Mouse (Mus musculus): ENCODE measurements around the gene Meis2. TPM values are rescaled to one million over a fixed set of nuclear protein-coding genes. Genes with fewer than 3 reads are reported as not detected.

Meis2 gene
- polyA plus RNA-seq, 1 experiment: 209 TPM

DNA sequence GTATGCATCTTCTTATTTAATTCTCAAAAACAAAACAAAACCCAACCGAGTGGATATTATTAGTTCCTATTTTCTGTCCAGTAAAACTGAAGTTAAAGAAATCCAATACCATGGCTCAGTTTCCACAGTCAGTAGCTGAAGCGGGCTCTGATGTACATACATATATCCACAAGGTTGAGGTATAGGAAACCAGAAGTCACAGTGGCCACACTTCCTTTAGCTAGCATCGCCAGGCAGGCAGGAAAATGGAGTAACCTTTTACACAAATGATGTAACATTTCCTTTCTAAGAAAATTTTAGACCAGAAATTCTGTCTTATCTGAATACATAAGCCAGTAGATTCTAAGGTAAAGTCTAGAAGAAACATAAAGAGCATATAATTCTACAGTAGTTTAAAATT lies 175.6 kb downstream of the Meis2 start:
- DNase-seq (ENCODE audit: low read depth): no peak
- TF ChIP-seq POLR2A (IDR thresholded peaks at IDR 0.05; ENCODE audit: borderline replicate concordance, extremely low read depth, insufficient read depth, insufficient read length, poor library complexity, severe bottlenecking) (no peak), CTCF (IDR thresholded peaks at IDR 0.05; ENCODE audit: borderline replicate concordance, extremely low read depth, insufficient read depth, insufficient read length) (no peak)

DNA sequence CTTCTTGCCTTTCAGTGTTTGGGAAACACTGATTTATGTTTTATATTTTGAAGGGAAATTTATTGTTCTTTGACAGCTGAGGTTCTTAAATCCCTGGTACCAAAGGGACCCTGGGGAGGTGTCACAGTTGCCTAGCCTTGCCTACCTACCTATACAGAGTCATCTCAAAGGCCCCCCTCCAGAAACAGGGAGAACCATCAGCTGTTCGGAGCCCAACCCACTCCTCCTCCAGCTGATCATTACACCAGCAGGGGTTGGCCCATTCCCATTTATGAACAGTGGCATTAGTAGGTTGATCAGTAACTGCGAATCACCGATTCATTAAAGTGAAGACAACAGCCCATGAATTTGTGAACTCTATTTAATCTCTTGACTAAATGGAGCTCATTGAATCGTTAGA lies 176.4 kb downstream of the Meis2 start:
- TF ChIP-seq CTCF (IDR thresholded peaks at IDR 0.05; ENCODE audit: borderline replicate concordance, extremely low read depth, insufficient read depth, insufficient read length) (no peak), POLR2A (IDR thresholded peaks at IDR 0.05; ENCODE audit: borderline replicate concordance, extremely low read depth, insufficient read depth, insufficient read length, poor library complexity, severe bottlenecking) (no peak)
- no peak for DNase-seq (ENCODE audit: low read depth)

DNA sequence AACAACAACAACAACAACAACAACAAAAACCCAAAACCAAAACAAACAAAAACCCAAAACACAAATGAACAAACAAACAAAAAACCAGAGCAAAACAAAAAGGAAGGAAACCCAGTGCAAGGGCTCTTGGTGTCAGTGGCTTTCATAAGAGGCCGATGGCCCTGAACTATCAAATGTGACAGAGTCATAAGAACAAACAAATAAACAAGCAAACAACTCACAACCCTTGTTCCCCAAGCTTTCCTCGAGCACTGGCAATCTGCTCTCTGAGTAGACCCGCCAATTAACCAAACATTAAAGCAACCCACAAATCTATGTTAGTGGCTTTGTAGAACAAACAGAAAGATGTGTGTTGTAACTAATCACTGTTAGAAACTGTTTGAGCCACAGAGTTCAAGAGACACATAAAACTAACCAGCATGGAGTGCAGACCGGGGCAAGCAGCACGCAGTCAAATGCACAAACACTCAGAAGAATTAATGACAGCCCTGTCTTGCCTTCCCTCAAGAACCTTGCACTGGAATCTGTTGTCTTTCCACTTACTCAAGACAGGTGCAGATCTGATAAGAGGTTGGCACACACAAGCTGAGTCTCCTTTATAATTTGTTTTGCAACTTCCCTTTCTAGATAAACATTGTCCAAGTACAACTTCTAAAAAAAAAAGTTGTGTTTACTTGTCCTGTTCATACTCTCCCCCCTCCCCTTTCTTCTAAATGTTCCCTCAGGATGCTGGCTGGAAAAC lies 177.1 kb downstream of the Meis2 start:
- TF ChIP-seq POLR2A (IDR thresholded peaks at IDR 0.05; ENCODE audit: borderline replicate concordance, extremely low read depth, insufficient read depth, insufficient read length, poor library complexity, severe bottlenecking) (no peak), CTCF (IDR thresholded peaks at IDR 0.05; ENCODE audit: borderline replicate concordance, extremely low read depth, insufficient read depth, insufficient read length) (no peak)

DNA sequence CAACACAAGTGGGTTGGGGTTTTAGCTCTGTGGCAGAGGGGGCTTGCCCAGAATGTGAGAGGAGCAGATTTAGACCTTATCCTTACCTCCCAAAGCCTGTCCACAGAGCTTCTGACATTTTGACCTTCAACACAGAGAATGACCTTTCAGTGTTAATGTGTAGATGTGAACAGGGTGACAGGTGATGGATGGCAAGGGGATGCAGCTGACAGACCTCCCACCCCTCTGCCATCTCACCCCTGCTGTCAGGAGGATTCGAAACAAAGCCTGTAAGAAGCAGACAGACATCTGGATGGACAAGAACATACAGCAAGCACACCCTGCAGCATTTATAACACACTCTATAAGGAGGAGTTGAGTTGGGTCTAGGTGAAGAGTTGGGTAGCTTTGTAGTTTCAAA lies 178.0 kb downstream of the Meis2 start:
- TF ChIP-seq POLR2A (IDR thresholded peaks at IDR 0.05; ENCODE audit: borderline replicate concordance, extremely low read depth, insufficient read depth, insufficient read length, poor library complexity, severe bottlenecking) (no peak), CTCF (IDR thresholded peaks at IDR 0.05; ENCODE audit: borderline replicate concordance, extremely low read depth, insufficient read depth, insufficient read length) (no peak)
- DNase-seq (ENCODE audit: low read depth): no peak

More for the DNA sequence above, 177.1 kb downstream of the Meis2 start:
- DNase-seq (ENCODE audit: low read depth): no peak

DNA sequence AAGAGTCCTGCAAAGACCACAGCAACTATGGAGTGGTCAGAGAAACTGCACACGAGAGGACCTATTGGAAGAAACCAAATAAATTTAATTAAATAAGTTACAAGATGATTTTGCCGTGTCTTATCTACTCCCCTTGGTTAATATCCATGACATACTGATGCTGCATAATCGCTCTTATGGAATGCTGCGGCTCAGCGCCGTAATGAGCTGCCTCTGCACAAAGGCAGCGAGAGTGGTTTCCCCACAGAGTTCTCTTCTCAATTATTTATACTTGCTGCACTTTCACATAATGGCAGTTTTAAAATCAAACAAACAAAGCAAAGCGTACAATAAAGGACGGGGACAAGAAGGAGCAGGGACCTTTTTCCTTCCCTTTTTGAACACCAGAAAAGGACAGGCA lies 181.5 kb downstream of the Meis2 start:
- peak; percentile 80 for DNase-seq (ENCODE audit: low read depth)
- no peak for TF ChIP-seq POLR2A (IDR thresholded peaks at IDR 0.05; ENCODE audit: borderline replicate concordance, extremely low read depth, insufficient read depth, insufficient read length, poor library complexity, severe bottlenecking)
- no peak for TF ChIP-seq CTCF (IDR thresholded peaks at IDR 0.05; ENCODE audit: borderline replicate concordance, extremely low read depth, insufficient read depth, insufficient read length)

DNA sequence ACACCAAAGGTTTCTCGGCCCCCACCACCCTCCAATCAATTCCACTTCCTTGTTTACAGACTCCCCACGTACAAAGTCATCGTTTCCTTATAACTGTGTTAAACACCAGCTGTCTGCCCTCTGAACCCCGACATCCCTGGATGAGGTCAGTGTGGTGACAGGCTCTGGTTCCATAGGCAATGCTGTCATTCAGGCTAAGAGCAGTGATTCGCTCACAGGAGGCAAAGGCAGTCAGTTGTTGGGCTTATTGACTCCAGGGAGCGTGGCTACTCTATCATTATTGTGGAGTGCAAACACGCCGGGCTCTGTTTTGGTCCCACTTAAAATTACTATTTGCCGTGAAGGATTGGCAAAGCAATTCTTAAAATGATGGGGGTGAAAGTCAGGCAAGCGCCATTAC lies 182.1 kb downstream of the Meis2 start:
- no peak for TF ChIP-seq POLR2A (IDR thresholded peaks at IDR 0.05; ENCODE audit: borderline replicate concordance, extremely low read depth, insufficient read depth, insufficient read length, poor library complexity, severe bottlenecking)
- DNase-seq (ENCODE audit: low read depth): peak; percentile 46

DNA sequence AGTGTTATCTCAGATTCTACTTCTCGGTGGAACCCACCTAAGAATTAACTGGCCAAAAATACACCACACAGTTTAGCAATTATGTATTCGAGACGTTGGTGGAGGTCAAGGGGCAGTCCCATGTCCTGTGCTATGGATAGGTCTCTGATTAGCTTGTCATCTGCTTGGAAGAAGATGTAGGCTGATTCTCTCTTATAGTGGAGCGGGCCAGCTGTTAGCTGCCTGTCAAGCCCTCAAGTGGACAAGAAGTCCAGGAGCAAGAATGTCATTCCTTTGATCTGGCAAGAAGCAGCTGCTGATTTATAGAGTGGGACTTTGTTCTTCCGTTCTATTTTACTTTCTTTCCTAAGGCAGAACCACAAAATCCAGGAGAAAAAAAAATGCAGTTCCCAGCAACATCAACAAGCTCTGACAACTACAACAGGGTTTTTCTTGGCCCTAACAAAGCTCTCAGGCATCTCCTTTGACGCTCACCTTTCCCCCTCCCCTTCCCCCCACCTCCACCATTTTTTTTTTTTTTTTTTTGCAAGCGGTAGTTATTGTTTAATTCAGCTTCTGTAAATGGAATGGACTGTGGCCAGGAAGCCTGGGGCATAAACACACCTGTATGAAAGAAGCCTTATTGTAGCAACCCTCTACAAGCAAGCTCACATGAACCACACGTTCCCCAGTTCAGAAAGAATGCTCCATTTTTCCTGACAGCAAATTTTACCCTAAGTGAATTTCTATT lies 189.7 kb downstream of the Meis2 start:
- DNase-seq (ENCODE audit: low read depth): no peak
- TF ChIP-seq POLR2A (IDR thresholded peaks at IDR 0.05; ENCODE audit: borderline replicate concordance, extremely low read depth, insufficient read depth, insufficient read length, poor library complexity, severe bottlenecking) (no peak), CTCF (IDR thresholded peaks at IDR 0.05; ENCODE audit: borderline replicate concordance, extremely low read depth, insufficient read depth, insufficient read length) (no peak)

DNA sequence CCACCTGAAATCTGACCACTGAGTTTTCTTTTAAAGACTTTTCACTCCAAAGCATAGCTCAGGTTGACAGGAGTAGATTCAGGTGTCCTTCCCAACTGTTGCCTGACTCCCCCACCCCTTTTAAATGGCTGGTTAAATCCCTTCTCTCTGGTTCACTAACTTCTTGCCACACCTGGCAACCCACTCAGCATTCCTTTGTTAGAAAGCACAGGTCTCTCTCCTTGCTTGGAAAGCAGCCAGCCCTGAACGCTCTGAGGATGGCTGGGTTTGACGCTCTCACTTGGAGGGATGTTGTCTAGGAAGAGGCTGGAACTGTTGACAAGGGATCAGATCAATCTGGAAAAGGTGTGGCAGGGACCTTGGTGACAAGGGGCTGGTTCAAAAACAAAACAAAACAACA lies 192.8 kb downstream of the Meis2 start:
- TF ChIP-seq POLR2A (IDR thresholded peaks at IDR 0.05; ENCODE audit: borderline replicate concordance, extremely low read depth, insufficient read depth, insufficient read length, poor library complexity, severe bottlenecking): no peak
- no peak for TF ChIP-seq CTCF (IDR thresholded peaks at IDR 0.05; ENCODE audit: borderline replicate concordance, extremely low read depth, insufficient read depth, insufficient read length)

DNA sequence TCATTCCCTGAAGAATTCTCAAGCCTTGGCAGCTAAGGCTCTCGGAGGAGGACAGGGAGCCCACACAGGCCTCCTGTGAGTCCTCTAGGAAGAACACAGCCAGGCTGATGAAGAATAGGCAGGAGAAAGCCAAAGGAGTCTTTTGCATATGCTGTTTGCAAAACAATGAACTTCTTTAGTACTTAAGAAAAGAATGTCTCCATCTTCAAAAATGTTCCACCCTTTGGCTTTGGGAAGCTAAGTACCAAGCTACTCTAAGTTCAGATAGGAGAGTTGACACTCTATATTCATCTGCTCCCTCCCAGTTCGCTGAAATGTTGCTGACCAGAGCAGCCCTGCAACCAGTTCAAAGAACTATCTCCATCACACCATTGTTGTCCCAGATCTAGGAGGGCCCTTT lies 195.7 kb downstream of the Meis2 start:
- no peak for TF ChIP-seq POLR2A (IDR thresholded peaks at IDR 0.05; ENCODE audit: borderline replicate concordance, extremely low read depth, insufficient read depth, insufficient read length, poor library complexity, severe bottlenecking)
- TF ChIP-seq CTCF (IDR thresholded peaks at IDR 0.05; ENCODE audit: borderline replicate concordance, extremely low read depth, insufficient read depth, insufficient read length): no peak
- DNase-seq (ENCODE audit: low read depth): no peak

More for the DNA sequence above, 192.8 kb downstream of the Meis2 start:
- DNase-seq (ENCODE audit: low read depth): no peak

DNA sequence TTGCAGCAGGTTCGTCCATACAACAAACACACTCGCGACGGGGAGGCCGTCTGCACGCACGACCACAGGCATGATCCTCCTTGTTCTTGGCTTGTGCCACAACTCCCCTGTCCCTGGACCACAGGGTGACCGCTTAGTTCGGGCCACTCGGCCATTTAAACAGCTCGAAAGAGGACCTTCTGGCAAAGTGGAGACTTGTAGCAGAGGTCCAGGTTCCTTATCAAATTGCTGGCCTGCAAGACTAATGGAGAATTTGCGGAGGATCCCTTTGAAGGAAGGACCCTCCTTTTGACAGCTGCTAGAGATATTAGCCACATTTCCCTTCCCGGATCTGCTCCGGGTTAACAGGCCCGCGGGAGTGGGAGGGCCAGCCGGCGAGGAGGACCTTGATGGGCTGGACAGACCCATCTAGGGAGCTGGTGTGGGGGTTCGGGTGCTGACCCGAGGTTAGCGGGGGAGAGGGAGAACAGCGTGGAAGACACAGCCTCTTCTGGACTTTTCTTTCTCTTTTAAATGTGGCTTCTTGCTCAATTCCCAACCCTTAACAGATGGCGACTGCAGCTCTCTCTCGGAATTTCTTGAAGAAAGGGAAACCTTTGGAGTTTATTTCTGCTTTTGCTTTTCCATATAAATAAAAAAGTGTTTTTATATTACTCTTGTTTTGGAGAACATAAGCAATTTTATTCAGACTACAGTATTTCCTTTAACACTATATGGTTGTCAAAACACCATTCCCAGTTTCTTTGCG lies 204.9 kb downstream of the Meis2 start:
- TF ChIP-seq POLR2A (IDR thresholded peaks at IDR 0.05; ENCODE audit: borderline replicate concordance, extremely low read depth, insufficient read depth, insufficient read length, poor library complexity, severe bottlenecking) (no peak), CTCF (IDR thresholded peaks at IDR 0.05; ENCODE audit: borderline replicate concordance, extremely low read depth, insufficient read depth, insufficient read length) (no peak)
- peak; percentile 74 for DNase-seq (ENCODE audit: low read depth)

DNA sequence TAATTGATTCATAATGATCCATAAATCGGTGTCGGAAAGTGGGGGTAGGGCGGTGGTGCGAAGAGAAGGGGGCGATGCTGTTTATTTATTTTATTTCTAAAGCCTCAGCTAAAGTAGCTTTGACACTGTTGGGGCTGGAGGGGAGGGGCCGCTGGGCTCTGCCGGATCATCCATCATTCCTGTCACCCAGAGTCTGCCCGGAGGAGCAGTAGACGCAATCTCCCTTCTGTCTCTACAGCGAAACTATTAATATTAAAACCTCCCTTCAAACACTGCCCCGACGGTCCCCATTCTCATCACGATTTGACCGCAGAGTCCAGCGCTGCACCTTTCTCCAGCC lies 205.5 kb downstream of the Meis2 start:
- no peak for TF ChIP-seq POLR2A (IDR thresholded peaks at IDR 0.05; ENCODE audit: borderline replicate concordance, extremely low read depth, insufficient read depth, insufficient read length, poor library complexity, severe bottlenecking)
- no peak for TF ChIP-seq CTCF (IDR thresholded peaks at IDR 0.05; ENCODE audit: borderline replicate concordance, extremely low read depth, insufficient read depth, insufficient read length)
- DNase-seq (ENCODE audit: low read depth): peak; percentile 79
